Mouse (Mus musculus): ENCODE measurements around the gene Rabgap1l. TPM values are rescaled to one million over a fixed set of nuclear protein-coding genes. Genes with fewer than 3 reads are reported as not detected.

Gene Rabgap1l
- polyA plus RNA-seq, 1 experiment from 2014 or later = 18.7 TPM

- Histone ChIP-seq H3K9ac (no peak overlapping the region), H3K9me3 (no peaks in the 10 kb centered on the region), H3K27ac (no peak overlapping the region), H3K4me1 (no peaks in the 10 kb centered on the region), H3K4me3 (no peak overlapping the region), H3K27me3 (no peaks in the 10 kb centered on the region), H3K36me3 (no peaks in the 10 kb centered on the region), H3K4me2 (replicated peaks) (no peak overlapping the region)
- ATAC-seq (ENCODE audit: low FRiP score, low read depth) = no peak
- WGBS = 53% methylated on average over 2 of the region's 2 CpGs
Measured at GRCm38 (mm10) chr1:160805268-160805667, 12.3 kb upstream of the Rabgap1l start.

GRCm38 (mm10) chr1:160799972-160800371, 7.0 kb upstream of the Rabgap1l start:
- Histone ChIP-seq H3K27me3 (no peaks in the 10 kb centered on the region), H3K4me3 (no peak overlapping the region), H3K36me3 (no peaks in the 10 kb centered on the region), H3K9me3 (peaks cover 4% of the 10 kb centered on the region; the same call in 1 of the 2 replicates), H3K27ac (no peak overlapping the region), H3K4me1 (no peaks in the 10 kb centered on the region), H3K9ac (no peak overlapping the region), H3K4me2 (replicated peaks) (no peak overlapping the region)
- ATAC-seq (ENCODE audit: low FRiP score, low read depth) = no peak
- WGBS = 71% methylated on average over 3 of the region's 3 CpGs

GRCm38 (mm10) chr1:160795016-160795415, 2.0 kb upstream of the Rabgap1l start:
- Histone ChIP-seq H3K9ac (no peak overlapping the region), H3K4me1 (peaks cover 7% of the 10 kb centered on the region; the same call in 1 of the 2 replicates), H3K36me3 (no peaks in the 10 kb centered on the region), H3K4me2 (replicated peaks) (no peak overlapping the region), H3K27ac (no peak overlapping the region), H3K9me3 (peaks cover 4% of the 10 kb centered on the region; the same call in 1 of the 2 replicates), H3K27me3 (no peaks in the 10 kb centered on the region), H3K4me3 (no peak overlapping the region)
- WGBS = 72% methylated on average over 2 of the region's 2 CpGs
- no peak for ATAC-seq (ENCODE audit: low FRiP score, low read depth)

GRCm38 (mm10) chr1:160793791-160794757, 1.1 kb upstream of the Rabgap1l start:
- H3K27me3 ChIP-seq = no peaks in the 10 kb centered on the region
- H3K9ac ChIP-seq = no peak overlapping the region
- 83% methylated on average over 13 of the region's 13 CpGs for WGBS
- H3K4me3 ChIP-seq = no peak overlapping the region
- no peak overlapping the region for H3K4me2 ChIP-seq (replicated peaks)
- H3K36me3 ChIP-seq = no peaks in the 10 kb centered on the region
- no peak overlapping the region for H3K27ac ChIP-seq
- no peak for ATAC-seq (ENCODE audit: low FRiP score, low read depth)
- H3K9me3 ChIP-seq = peaks cover 4% of the 10 kb centered on the region; the same call in 1 of the 2 replicates
- peaks cover 7% of the 10 kb centered on the region; the same call in 1 of the 2 replicates for H3K4me1 ChIP-seq

- WGBS = 0% methylated on average over 40 of the region's 51 CpGs
- ATAC-seq (ENCODE audit: low FRiP score, low read depth) = peak; percentile 78
Measured at GRCm38 (mm10) chr1:160792156-160792685, 790 bp downstream of the Rabgap1l start.

GRCm38 (mm10) chr1:160791381-160792155, 1.4 kb downstream of the Rabgap1l start:
- Histone ChIP-seq H3K4me2 (replicated peaks) (peak overlapping the region; percentile 97), H3K9ac (peak overlapping the region; percentile 94), H3K9me3 (no peaks in the 10 kb centered on the region), H3K4me1 (peaks cover 7% of the 10 kb centered on the region; the same call in 1 of the 2 replicates), H3K27me3 (no peaks in the 10 kb centered on the region), H3K27ac (no peak overlapping the region), H3K36me3 (no peaks in the 10 kb centered on the region), H3K4me3 (peak overlapping the region; percentile 88)
- ATAC-seq (ENCODE audit: low FRiP score, low read depth) = no peak; the same call in 1 of the 2 replicates
- WGBS = 8% methylated on average over 20 of the region's 20 CpGs

More at GRCm38 (mm10) chr1:160792156-160792685, 790 bp downstream of the Rabgap1l start:
- H3K4me2 ChIP-seq (replicated peaks) = peak overlapping the region; percentile 97
- no peaks in the 10 kb centered on the region for H3K9me3 ChIP-seq
- no peaks in the 10 kb centered on the region for H3K36me3 ChIP-seq
- peak overlapping the region; percentile 94 for H3K9ac ChIP-seq
- H3K27ac ChIP-seq = peak overlapping the region; percentile 55; the same call in 1 of the 2 replicates
- H3K4me3 ChIP-seq = peak overlapping the region; percentile 88
- no peaks in the 10 kb centered on the region for H3K27me3 ChIP-seq
- peaks cover 7% of the 10 kb centered on the region; the same call in 1 of the 2 replicates for H3K4me1 ChIP-seq

GRCm38 (mm10) chr1:160790630-160791029, 2.4 kb downstream of the Rabgap1l start:
- Histone ChIP-seq H3K9me3 (no peaks in the 10 kb centered on the region), H3K36me3 (no peaks in the 10 kb centered on the region), H3K4me1 (peaks cover 7% of the 10 kb centered on the region; the same call in 1 of the 2 replicates), H3K4me3 (no peak overlapping the region), H3K27ac (no peak overlapping the region), H3K9ac (no peak overlapping the region), H3K4me2 (replicated peaks) (no peak overlapping the region), H3K27me3 (no peaks in the 10 kb centered on the region)
- no peak for ATAC-seq (ENCODE audit: low FRiP score, low read depth)

GRCm38 (mm10) chr1:160789876-160790275, 3.1 kb downstream of the Rabgap1l start:
- Histone ChIP-seq H3K27me3 (no peaks in the 10 kb centered on the region), H3K4me1 (peaks cover 7% of the 10 kb centered on the region; the same call in 1 of the 2 replicates), H3K4me2 (replicated peaks) (no peak overlapping the region), H3K9ac (no peak overlapping the region), H3K9me3 (no peaks in the 10 kb centered on the region), H3K36me3 (no peaks in the 10 kb centered on the region), H3K4me3 (no peak overlapping the region), H3K27ac (no peak overlapping the region)
- 77% methylated on average over 3 of the region's 3 CpGs for WGBS
- ATAC-seq (ENCODE audit: low FRiP score, low read depth) = no peak

- Histone ChIP-seq H3K9me3 (no peaks in the 10 kb centered on the region), H3K36me3 (no peaks in the 10 kb centered on the region), H3K27me3 (no peaks in the 10 kb centered on the region), H3K27ac (no peak overlapping the region), H3K4me3 (no peak overlapping the region), H3K4me2 (replicated peaks) (no peak overlapping the region), H3K9ac (no peak overlapping the region), H3K4me1 (peaks cover 7% of the 10 kb centered on the region; the same call in 1 of the 2 replicates)
- ATAC-seq (ENCODE audit: low FRiP score, low read depth) = no peak
- WGBS = 32% methylated on average over 1 of the region's 1 CpGs
Measured at GRCm38 (mm10) chr1:160787926-160788325, 5.1 kb downstream of the Rabgap1l start.

- no peak overlapping the region for H3K4me2 ChIP-seq (replicated peaks)
- ATAC-seq (ENCODE audit: low FRiP score, low read depth) = no peak
Measured at GRCm38 (mm10) chr1:160787164-160787563, 5.8 kb downstream of the Rabgap1l start.

GRCm38 (mm10) chr1:160786571-160786970, 6.4 kb downstream of the Rabgap1l start:
- no peak overlapping the region for H3K27ac ChIP-seq
- peaks cover 4% of the 10 kb centered on the region; the same call in 1 of the 2 replicates for H3K4me1 ChIP-seq
- no peak overlapping the region for H3K9ac ChIP-seq
- no peaks in the 10 kb centered on the region for H3K36me3 ChIP-seq
- no peak overlapping the region for H3K4me3 ChIP-seq
- WGBS = 85% methylated on average over 3 of the region's 3 CpGs
- H3K9me3 ChIP-seq = no peaks in the 10 kb centered on the region
- no peak overlapping the region for H3K4me2 ChIP-seq (replicated peaks)
- no peaks in the 10 kb centered on the region for H3K27me3 ChIP-seq
- ATAC-seq (ENCODE audit: low FRiP score, low read depth) = no peak

More at GRCm38 (mm10) chr1:160787164-160787563, 5.8 kb downstream of the Rabgap1l start:
- H3K4me3 ChIP-seq = no peak overlapping the region
- no peaks in the 10 kb centered on the region for H3K27me3 ChIP-seq
- H3K9ac ChIP-seq = no peak overlapping the region
- peaks cover 7% of the 10 kb centered on the region; the same call in 1 of the 2 replicates for H3K4me1 ChIP-seq
- no peak overlapping the region for H3K27ac ChIP-seq
- H3K9me3 ChIP-seq = no peaks in the 10 kb centered on the region
- WGBS = 77% methylated on average over 3 of the region's 3 CpGs
- H3K36me3 ChIP-seq = no peaks in the 10 kb centered on the region
